Mouse (Mus musculus): ENCODE measurements around the gene Irf2bp2. TPM values are rescaled to one million over a fixed set of nuclear protein-coding genes. Genes with fewer than 3 reads are reported as not detected.

Gene Irf2bp2
- polyA plus RNA-seq, 1 experiment from 2014 or later: 11.1 TPM

GRCm38 (mm10) chr8:126538648-126539354 lies 55.0 kb downstream of the Irf2bp2 start:
- H3K4me1 ChIP-seq: peaks cover 46% of the 10 kb centered on the region
- H3K36me3 ChIP-seq: no peaks in the 10 kb centered on the region
- H3K4me3 ChIP-seq: no peak overlapping the region
- ATAC-seq (replicated peaks): peak; percentile 77
- H3K9me3 ChIP-seq: no peaks in the 10 kb centered on the region
- H3K9ac ChIP-seq (replicated peaks): no peak overlapping the region; the same call in 1 of the 2 replicates
- H3K27me3 ChIP-seq: no peaks in the 10 kb centered on the region
- H3K27ac ChIP-seq (replicated peaks): peak overlapping the region; percentile 93
- WGBS: 2% methylated on average over 12 of the region's 12 CpGs
- peak overlapping the region; percentile 27 for H3K4me2 ChIP-seq (replicated peaks)

Other genes with a start within 250 kb of the Irf2bp2 start
- gene Coa6, start 171.5 kb downstream of the Irf2bp2 start, polyA plus RNA-seq (2015; fragmentation: Nextera tagmentation; extraction: Ambion mirVana): 42.0 and 47.6 TPM in 2 replicates
- 1.6 and 1.9 TPM in 2 replicates for gene Tarbp1, start 118.9 kb downstream of the Irf2bp2 start, polyA plus RNA-seq (2015; fragmentation: Nextera tagmentation; extraction: Ambion mirVana)